Mouse (Mus musculus): ENCODE data around the gene Celf5.

Celf5 gene

GRCm38 (mm10) chr10:81482533-81482889 is at the start of gene Celf5:
Gene Celf5 (minus strand): TSS chr10:81482709.
- DNase-seq (ENCODE audit: low read depth), result peak; percentile 79

- peak; percentile 92 for DNase-seq (ENCODE audit: low read depth)
Observed at GRCm38 (mm10) chr10:81526779-81527178, 44.3 kb upstream of the Celf5 start.

DNA sequence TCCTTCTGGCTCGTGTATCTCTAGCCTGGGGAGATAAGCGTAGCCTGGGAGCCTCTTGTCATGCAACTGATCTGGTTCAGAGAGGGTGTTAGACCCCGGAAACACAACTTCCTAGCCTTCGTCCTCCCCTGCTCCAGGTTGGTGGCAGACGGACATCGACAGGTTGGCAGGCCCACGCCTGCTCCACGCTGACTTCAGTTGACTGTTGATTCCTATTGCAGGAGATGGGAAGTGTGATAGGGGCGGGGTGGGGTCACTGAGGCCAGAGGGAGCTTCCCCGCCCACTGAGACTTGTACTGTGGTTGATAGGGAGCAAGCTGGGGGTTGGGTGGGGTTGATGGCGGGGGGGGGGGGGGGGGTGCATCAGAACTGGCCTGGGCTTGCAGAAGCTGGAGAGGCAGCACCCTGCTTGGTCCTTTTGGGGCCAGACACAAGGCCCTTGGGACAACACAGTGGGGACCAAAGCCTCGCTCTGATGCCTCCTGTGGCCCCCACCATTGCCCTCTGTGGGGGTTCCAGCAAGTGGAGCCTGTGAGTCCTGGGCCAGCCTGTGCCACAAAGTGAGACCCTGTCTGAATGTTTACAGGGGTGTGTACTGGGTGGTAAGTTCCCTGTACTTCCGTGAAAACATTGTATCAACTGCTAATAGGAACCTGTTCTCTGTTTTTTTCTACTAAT is 42.6 kb upstream of the Celf5 start:
- DNase-seq (ENCODE audit: low read depth), result no peak

DNA sequence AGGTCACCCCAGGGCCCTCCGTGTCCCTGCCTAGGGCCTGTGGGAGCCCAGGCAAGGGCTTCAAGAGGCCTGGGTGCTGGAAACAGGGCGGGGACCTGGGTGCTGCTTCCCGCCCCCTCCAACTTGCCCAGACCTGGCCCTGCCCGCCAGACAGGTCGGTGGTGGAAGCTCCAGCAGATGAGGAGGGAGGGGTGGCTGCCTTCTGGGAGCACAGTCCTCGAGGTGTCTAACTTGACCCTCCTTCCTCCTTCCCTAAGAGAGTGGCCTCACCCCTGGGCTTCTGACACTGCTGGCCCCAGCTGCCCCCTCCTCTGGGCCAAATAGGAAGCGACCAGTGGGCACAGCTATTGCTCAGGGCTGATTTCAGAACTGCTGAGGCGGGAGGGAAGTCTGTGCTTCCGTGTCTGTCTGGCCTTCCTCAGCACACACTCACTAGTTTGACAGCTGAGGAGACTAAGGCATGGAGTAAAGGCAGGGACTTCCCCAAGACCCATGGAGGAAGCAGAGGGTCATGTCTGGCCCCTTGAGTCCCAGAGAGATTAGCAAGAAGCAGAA is 41.6 kb upstream of the Celf5 start, which contains the start of gene Gna15:
TSS of gene Gna15 (minus strand) at position 175 of the 555 bp plus-strand sequence.
- no peak for DNase-seq (ENCODE audit: low read depth)

DNA sequence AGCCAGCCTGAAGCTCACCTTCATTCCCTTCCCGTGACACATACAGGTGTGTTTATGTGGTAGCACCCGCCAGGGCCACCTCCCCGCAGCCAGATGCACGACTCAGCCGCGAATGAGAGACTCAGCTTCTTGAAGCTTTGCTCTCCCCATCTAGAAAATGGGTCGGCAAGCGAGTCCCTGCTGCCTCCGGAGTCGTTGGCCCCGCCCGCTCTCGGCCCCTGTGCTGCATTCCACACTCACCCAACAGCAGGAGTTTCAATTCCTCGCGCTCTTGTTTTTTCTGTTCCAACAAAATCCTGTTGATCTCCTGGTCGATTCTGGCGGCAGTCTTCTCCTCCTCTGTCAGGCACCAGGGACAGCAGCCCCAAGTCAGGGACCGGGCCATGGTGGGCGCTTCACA is 41.1 kb upstream of the Celf5 start:
- no peak for DNase-seq (ENCODE audit: low read depth)

DNA sequence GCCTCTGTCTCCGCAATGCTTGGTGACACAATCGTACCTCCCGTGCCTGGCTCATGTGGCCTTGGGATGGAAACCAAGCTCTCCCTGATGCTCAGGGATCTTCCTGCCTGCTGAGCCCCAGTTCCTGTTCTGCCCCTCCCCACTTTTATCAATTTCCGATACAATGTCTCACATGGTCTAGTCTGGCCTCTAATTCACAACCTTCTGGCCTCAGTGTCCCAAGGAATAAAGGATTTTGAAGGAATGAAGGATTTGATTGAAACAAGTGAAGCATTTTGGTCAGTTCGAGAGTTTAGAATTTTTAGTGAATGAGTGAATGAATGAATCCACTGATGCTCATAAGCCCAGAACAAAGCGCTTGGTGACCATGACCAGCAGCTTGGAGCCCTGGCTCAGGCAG is 40.6 kb upstream of the Celf5 start:
- DNase-seq (ENCODE audit: low read depth), result no peak

DNA sequence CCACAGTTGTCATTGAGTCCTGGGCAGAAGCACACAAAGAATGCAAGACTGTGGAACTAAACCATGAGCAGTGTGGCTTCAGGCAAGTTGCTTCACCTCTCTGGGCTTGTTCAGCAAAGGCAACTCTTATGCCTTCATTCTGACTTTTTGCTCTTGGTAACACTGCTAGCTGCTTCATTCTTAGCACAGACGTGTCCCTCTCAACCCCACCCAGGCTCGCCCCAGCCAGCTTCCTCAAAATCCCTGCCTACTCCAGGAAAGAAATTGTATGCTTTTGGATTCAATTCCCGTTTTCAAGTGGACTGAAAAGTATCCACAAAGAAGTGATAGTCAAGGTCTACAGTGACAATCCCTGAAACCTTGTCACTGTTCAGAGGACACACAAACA is 37.5 kb upstream of the Celf5 start:
- DNase-seq (ENCODE audit: low read depth), result no peak

- no peak for DNase-seq (ENCODE audit: low read depth)
Observed at GRCm38 (mm10) chr10:81519227-81519977, 36.9 kb upstream of the Celf5 start.

DNA sequence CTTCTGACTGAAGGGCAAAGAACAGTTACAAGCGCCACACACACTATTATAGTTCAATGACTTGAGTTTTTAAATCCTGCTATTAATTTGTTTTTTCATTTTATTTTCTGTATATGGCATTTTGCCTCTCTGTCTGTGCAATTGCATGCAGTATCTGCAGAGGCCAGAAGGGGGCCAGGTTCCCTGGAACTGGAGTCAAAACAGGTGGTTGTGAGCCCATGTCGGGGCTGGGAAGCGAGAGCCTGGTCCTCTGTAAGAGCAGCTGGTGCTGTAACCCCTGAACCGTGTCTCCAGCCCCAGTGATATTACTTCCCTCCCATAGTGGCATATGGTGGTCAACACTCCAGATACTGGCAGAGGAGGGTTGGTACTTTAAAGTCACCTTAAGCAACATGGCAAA is 36.0 kb upstream of the Celf5 start:
- peak; percentile 86 for DNase-seq (ENCODE audit: low read depth)

DNA sequence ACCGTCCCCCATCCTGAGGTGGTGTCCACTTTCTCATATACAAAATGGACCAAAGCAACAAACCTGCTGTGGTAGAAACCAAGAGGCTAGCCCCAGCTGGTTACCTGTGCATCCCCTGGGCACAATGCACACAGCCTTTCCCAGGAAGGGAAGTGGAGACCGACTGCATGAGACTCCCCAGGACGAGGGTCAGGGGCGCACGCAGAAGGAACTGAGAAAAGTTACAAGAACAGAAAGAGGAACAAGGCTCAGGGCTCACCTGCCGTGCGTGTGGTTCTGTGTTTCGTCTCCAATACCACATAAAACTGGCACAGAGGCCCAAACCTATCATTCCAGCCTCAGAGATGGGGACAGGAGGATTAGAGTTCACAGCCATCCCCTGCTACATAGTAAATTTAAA is 34.7 kb upstream of the Celf5 start:
- no peak for DNase-seq (ENCODE audit: low read depth)

GRCm38 (mm10) chr10:81513798-81514197 is 31.3 kb upstream of the Celf5 start:
- DNase-seq (ENCODE audit: low read depth), result no peak

- peak; percentile 68 for DNase-seq (ENCODE audit: low read depth)
Observed at GRCm38 (mm10) chr10:81510246-81510810, 27.8 kb upstream of the Celf5 start.

DNA sequence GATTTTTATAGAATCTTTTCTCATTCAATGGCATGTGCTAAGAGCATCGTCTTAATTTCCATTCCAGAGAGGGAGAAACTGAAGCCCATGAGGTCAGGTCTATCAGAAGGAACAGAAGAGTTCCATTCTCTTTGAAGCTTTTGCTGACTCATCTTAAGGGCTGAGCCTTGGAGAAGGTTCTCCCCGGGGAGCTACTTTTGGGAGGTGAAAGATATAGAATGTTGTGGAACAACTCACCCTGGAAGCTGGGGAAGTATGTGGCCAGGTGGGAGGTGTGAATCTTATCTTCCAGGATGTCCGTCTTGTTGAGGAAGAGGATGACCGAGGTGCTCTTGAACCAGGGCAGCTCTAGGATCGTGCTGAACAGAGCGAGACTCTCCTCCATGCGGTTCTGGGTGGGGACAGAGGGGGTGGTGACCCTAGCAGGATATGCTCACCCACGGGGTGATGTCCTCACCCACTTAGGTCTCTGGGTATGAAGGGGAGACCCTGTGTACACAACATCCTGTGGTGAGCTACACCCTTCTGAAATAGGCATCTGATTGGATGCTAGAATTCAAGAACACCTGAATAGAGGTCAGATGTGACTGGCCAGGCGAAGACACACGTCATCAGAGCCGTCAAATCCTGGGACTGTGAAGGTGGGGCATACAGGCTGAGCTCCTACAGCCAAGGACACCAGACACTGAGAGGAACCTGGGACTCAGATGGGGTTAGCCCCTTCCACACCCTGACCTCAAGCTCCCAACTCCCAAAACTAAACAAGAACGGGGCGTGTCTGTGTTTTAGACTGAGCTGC is 25.4 kb upstream of the Celf5 start:
- DNase-seq (ENCODE audit: low read depth), result peak; percentile 59

DNA sequence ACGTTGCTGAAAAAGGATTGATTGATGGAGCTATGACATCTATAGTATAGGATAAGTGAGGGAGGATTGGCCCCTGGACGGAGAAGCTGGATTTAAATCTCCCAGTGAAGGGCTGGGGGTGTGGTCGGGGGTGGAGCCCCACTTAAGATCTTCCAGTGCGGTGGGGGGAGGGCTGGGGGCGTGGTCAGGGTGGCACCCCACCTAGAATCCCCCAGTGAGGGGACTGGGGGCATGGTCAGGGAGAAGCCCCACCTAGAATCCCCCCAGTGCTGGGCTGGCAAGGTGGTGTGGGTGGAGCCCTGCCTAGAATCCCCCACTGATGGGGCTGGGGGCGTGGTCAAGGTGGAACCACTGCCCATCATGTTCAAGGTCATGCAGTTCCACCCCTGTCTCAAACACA is 24.6 kb upstream of the Celf5 start:
- DNase-seq (ENCODE audit: low read depth), result no peak

- DNase-seq (ENCODE audit: low read depth), result no peak
Observed at GRCm38 (mm10) chr10:81505016-81505664, 22.6 kb upstream of the Celf5 start.

GRCm38 (mm10) chr10:81502658-81503057 is 20.1 kb upstream of the Celf5 start:
- peak; percentile 93 for DNase-seq (ENCODE audit: low read depth)

DNA sequence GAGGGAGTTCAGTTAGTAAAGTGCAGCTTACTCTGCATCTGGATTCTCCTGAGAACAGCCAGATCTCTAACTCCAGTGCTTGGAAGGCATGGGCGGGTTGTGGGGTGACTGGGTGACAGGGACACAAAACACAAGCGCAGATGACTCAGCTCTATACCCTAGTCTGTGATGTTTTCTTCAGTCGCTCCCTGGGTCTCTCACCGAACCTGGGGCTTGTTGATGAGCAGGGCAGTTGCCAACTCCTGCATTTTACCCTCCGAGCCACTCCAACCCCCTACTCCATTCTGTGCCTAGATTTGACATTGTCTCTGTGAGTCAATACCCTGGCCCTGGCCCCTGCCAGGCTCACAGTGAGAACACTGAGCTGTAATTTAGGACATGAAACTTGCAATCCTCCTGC is 19.4 kb upstream of the Celf5 start:
- DNase-seq (ENCODE audit: low read depth), result no peak

GRCm38 (mm10) chr10:81500032-81500431 is 17.5 kb upstream of the Celf5 start, which contains the start of gene S1pr4:
Gene S1pr4 (minus strand): TSS chr10:81500132.
- DNase-seq (ENCODE audit: low read depth), result no peak

DNA sequence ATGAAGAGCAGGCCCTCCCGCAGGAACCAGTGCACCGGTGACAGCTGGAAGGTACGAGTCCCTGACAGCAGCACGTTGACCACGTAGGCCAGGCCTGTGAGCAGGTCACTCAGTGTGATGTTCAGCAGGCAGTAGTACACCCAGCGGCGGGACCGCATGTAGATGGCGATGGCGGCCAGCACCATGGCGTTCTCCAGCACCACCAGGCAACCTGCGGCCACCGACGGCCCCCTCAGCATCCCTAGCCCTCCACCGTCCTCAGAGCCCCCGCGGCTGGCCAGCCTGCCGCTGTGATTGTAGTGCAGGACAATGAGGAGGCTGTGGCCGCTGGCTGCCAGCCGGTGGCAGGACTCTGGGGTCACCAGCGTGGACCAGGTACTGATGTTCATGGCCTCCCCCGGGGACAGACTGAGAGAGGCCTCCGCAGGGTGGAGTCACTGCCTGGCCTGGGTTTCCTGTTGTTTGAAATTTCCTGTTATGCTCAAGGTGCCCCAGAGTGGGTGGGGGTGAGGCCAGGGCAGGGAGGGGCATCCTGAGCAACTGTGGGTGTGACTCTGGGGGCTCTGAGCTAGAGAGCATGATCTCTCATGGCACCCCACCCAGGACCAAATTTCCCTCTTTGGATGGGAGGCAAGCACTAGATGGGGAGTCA is 16.9 kb upstream of the Celf5 start:
- peak; percentile 81 for DNase-seq (ENCODE audit: low read depth)

DNA sequence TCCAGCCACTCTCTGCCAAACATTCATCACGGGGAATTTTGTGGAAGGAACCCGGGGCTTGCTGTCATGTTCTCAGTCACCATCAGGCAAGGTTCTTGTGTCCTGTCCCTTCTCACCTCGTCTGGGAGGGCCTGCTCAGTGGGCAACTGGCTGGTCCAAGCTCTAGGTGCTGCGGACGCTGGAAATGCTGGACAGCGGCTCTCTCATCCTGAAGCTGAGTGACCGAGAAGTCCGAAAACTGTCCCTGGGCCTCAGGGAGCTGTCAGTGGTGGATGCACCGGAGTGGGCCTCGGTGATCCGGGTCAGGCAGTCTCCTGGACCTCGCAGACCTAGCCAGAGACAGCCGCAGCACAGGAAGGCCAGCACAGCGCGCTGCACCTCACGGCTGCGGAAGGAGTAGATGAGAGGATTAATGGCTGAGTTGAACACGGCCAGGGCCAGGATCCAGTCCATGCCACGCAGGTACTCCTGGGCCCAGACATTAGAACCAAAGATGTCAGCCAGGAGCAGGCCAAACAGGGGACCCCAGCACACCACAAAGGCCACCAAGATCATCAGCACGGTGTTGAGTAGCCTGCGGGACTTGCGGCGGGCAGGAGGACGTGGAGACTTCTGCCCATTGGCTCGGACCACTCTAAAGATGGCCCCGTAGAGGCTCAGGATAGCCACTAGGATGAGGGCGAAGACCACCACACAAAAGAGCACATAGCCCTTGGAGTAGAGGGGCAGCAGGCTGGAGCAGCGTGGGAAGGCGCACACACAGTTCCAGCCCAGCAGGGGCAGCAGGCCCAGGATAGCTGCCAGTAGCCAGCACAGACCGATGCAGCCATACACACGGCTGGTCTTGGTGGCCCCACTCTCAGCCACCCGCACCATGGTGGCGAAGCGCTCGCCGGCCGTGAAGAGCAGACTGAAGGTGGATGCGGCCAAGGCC is 16.1 kb upstream of the Celf5 start:
- DNase-seq (ENCODE audit: low read depth), result no peak
